Mouse (Mus musculus) intestine, postnatal 0 days (tissue): ENCODE measurements around the gene Cd81. TPM values are rescaled to one million over a fixed set of nuclear protein-coding genes. Genes with fewer than 3 reads are reported as not detected.

Experiments
- ATAC-seq: fragments of 200-750 bp; cut with Nextera tagmentation; 2 replicates; pipeline ENCODE4 v1.8.0; 2017; ENCODE audit warnings: mild to moderate bottlenecking, moderate TSS enrichment, moderate library complexity
- H3K27ac ChIP-seq: fragments of 300-500 bp; sonication (generic); 2 replicates; pipeline ENCODE4 v1.5.1; 2014; ENCODE audit warnings: mild to moderate bottlenecking, low read depth, low read length, moderate library complexity
- H3K27me3 ChIP-seq: fragments of 300-500 bp; sonication (generic); replicated peaks from 2 replicates; pipeline ENCODE4 v1.6.1; 2014; ENCODE audit warnings: low read length, mixed read lengths; ENCODE audit not compliant: control insufficient read depth, insufficient read depth
- H3K36me3 ChIP-seq: fragments of 300-500 bp; sonication (generic); 2 replicates; pipeline ENCODE4 v1.6.1; 2014; ENCODE audit warnings: mild to moderate bottlenecking, moderate library complexity; ENCODE audit not compliant: control insufficient read depth, insufficient read depth
- H3K4me1 ChIP-seq: fragments of 300-500 bp; sonication (generic); replicated peaks from 2 replicates; pipeline ENCODE4 v1.6.1; 2014; ENCODE audit warnings: antibody characterized with exemption, low read length, mixed read lengths; ENCODE audit not compliant: control insufficient read depth, insufficient read depth
- H3K4me2 ChIP-seq: fragments of 300-500 bp; sonication (generic); replicated peaks from 2 replicates; pipeline ENCODE4 v1.6.1; 2014; ENCODE audit warnings: low read depth, mild to moderate bottlenecking, moderate library complexity
- H3K4me3 ChIP-seq: fragments of 300-500 bp; sonication (generic); 2 replicates; pipeline ENCODE4 v1.5.1; 2014; ENCODE audit warnings: low read depth, low read length
- H3K9ac ChIP-seq: fragments of 300-500 bp; sonication (generic); 2 replicates; pipeline ENCODE4 v1.6.1; 2014; ENCODE audit warnings: mild to moderate bottlenecking, low read depth, low read length
- H3K9me3 ChIP-seq: fragments of 300-500 bp; sonication (generic); 2 replicates; pipeline ENCODE4 v1.6.1; 2016; ENCODE audit warnings: mixed run types; ENCODE audit not compliant: control insufficient read depth
- CTCF ChIP-seq: sonication (generic); IDR thresholded peaks from 2 replicates; pipeline ENCODE4 v1.5.1; 2016; ENCODE audit warnings: low read depth, mild to moderate bottlenecking, control low read depth, antibody characterized with exemption, moderate library complexity
- whole genome bisulfite sequencing: fragments of 180-500 bp; shearing (Covaris S2); extraction: QIAGEN DNeasy Blood & Tissue Kit; methylation state at CpG from one replicate; pipeline ENCODE4 v1.1.7; 2014; 5-methylcytosine and 5-hydroxymethylcytosine counted together
- polyA plus RNA-seq: library from polyadenylated mRNA; unstranded; fragments of >200 nt; fragmentation: Nextera tagmentation; extraction: Ambion mirVana; gene quantifications from 2 replicates; pipeline ENCODE4 v1.2.1, GENCODE M21; 2015

The Cd81 gene
- polyA plus RNA-seq, 1 experiment from 2014 or later, result 216 TPM

DNA sequence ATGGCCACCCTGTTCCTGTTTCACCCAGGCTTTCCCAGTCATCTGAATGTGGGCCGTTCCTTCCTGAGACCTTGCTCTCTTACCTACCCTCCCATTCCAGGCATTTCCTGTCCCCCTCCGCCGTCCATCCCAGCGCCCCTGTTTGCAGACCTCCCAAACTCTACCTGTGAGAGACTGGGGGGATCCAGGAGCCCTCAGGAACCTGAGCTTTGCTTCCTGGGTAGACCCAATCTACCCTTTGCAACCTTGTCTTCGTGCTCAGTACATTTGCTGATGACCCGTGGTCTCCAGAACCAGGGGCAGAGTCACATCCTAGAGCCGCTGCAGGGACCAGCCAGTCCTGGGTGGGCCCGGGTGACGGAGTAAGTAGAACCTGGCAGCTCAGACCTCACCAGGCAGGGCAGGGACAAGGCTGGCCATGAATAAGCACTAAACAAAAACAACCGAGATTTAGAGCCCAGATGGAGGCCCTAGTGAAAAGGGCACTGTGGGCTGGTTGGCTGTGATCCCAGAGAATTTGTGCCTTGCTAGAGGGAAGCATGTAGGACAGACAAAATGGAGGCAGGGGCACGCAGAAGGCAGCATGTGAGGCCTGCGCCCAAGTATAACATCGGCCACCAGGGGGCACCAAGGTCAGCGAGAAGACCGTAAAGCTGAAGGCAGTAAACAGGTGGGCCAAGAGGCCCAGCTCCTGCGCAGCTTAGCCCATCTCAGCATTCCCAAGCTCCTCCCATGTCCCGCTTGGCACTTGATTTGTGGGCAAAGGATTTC is 44.8 kb upstream of the Cd81 start:
- H3K4me1 ChIP-seq, result 0 out of 2 replicates have a peak, but pooled peaks cover 8% of the 10 kb centered on the region
- H3K27me3 ChIP-seq, result no peaks in the 10 kb centered on the region
- no peaks in the 10 kb centered on the region for H3K9me3 ChIP-seq
- H3K9ac ChIP-seq, result no peak overlapping the region
- H3K4me3 ChIP-seq, result no peak overlapping the region
- H3K36me3 ChIP-seq, result no peaks in the 10 kb centered on the region
- peak; percentile 96 for TF ChIP-seq CTCF
- peak; percentile 76 for ATAC-seq
- no peak overlapping the region for H3K4me2 ChIP-seq
- 42% methylated on average over 17 of the region's 17 CpGs for WGBS
- peak overlapping the region; percentile 15; the same call in 1 of the 2 replicates for H3K27ac ChIP-seq

- TF ChIP-seq CTCF, result no peak
- no peak overlapping the region for H3K9ac ChIP-seq
- H3K4me2 ChIP-seq, result 0 out of 2 replicates have a peak overlapping the region, but pooled peaks have one; percentile 9
- H3K4me1 ChIP-seq, result 0 out of 2 replicates have a peak, but pooled peaks cover 8% of the 10 kb centered on the region
- no peaks in the 10 kb centered on the region for H3K27me3 ChIP-seq
- no peak overlapping the region for H3K4me3 ChIP-seq
- 33% methylated on average over 8 of the region's 8 CpGs for WGBS
- H3K36me3 ChIP-seq, result no peaks in the 10 kb centered on the region
- no peaks in the 10 kb centered on the region for H3K9me3 ChIP-seq
- peak; percentile 39 for ATAC-seq
- peak overlapping the region; percentile 15; the same call in 1 of the 2 replicates for H3K27ac ChIP-seq
Observed at GRCm38 (mm10) chr7:143008370-143008926, 44.1 kb upstream of the Cd81 start.

- ATAC-seq, result 0 out of 2 replicates have a peak, but pooled peaks have one; percentile 15
- Histone ChIP-seq H3K36me3 (no peaks in the 10 kb centered on the region), H3K9me3 (no peaks in the 10 kb centered on the region), H3K4me3 (no peak overlapping the region), H3K9ac (no peak overlapping the region), H3K27ac (peak overlapping the region; percentile 35; the same call in 1 of the 2 replicates), H3K4me2 (0 out of 2 replicates have a peak overlapping the region, but pooled peaks have one; percentile 9), H3K27me3 (no peaks in the 10 kb centered on the region), H3K4me1 (0 out of 2 replicates have a peak, but pooled peaks cover 8% of the 10 kb centered on the region)
- WGBS, result 58% methylated on average over 3 of the region's 4 CpGs
- TF ChIP-seq CTCF, result no peak
Observed at GRCm38 (mm10) chr7:143008996-143009665, 43.4 kb upstream of the Cd81 start.

DNA sequence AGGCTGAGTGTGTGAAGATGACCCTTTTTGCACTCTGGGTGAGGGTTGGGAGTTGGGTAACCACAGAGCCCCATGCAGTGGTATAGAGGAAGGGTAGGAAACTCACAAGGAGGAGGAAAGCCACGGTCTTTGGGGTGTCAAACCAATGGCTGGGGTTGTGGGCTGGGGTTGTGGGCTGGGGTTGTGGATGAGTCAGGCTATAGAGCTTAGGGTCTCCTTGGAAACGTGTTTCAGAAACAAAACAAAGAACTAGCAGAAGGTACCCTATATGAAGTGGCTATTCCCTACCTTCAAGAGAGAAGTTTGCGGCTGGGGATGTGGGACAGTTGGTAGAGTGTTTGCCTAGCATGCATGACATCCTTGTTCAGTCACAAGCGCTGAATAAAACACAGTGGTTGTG is 42.5 kb upstream of the Cd81 start:
- no peak for TF ChIP-seq CTCF
- Histone ChIP-seq H3K9me3 (no peaks in the 10 kb centered on the region), H3K4me2 (no peak overlapping the region), H3K9ac (no peak overlapping the region), H3K27ac (no peak overlapping the region), H3K27me3 (no peaks in the 10 kb centered on the region), H3K4me1 (peaks cover 8% of the 10 kb centered on the region; the same call in 1 of the 2 replicates), H3K4me3 (no peak overlapping the region), H3K36me3 (no peaks in the 10 kb centered on the region)
- WGBS, result 84% methylated on average over 4 of the region's 4 CpGs
- ATAC-seq, result no peak

GRCm38 (mm10) chr7:143011226-143011625 is 41.3 kb upstream of the Cd81 start:
- Histone ChIP-seq H3K4me3 (no peak overlapping the region), H3K4me2 (no peak overlapping the region), H3K9me3 (no peaks in the 10 kb centered on the region), H3K4me1 (peaks cover 13% of the 10 kb centered on the region; the same call in 1 of the 2 replicates), H3K36me3 (no peaks in the 10 kb centered on the region), H3K27me3 (no peaks in the 10 kb centered on the region), H3K27ac (no peak overlapping the region), H3K9ac (no peak overlapping the region)
- 85% methylated on average over 1 of the region's 1 CpGs for WGBS
- TF ChIP-seq CTCF, result no peak
- ATAC-seq, result no peak
